Mouse (Mus musculus): ENCODE data around the gene Ptgfrn. TPM values are rescaled to one million over a fixed set of nuclear protein-coding genes. Genes with fewer than 3 reads are reported as not detected.
A peak's percentile ranks its signal among the peaks of the same experiment; 100 is the strongest.

The Ptgfrn gene
- polyA plus RNA-seq, 1 experiment from 2014 or later, result 5.0 TPM

- Histone ChIP-seq H3K9ac (no peak overlapping the region), H3K27ac (no peak overlapping the region), H3K4me2 (no peak overlapping the region), H3K27me3 (no peaks in the 10 kb centered on the region), H3K4me3 (no peak overlapping the region), H3K4me1 (peaks cover 53% of the 10 kb centered on the region), H3K9me3 (no peaks in the 10 kb centered on the region), H3K36me3 (no peaks in the 10 kb centered on the region)
- no peak for ATAC-seq (ENCODE audit: borderline replicate concordance, extremely low read depth, low FRiP score, low TSS enrichment)
- WGBS, result 91% methylated on average over 7 of the region's 7 CpGs
These were observed 8.9 kb downstream of the Ptgfrn start for GRCm38 (mm10) chr3:101101184-101101583.

DNA sequence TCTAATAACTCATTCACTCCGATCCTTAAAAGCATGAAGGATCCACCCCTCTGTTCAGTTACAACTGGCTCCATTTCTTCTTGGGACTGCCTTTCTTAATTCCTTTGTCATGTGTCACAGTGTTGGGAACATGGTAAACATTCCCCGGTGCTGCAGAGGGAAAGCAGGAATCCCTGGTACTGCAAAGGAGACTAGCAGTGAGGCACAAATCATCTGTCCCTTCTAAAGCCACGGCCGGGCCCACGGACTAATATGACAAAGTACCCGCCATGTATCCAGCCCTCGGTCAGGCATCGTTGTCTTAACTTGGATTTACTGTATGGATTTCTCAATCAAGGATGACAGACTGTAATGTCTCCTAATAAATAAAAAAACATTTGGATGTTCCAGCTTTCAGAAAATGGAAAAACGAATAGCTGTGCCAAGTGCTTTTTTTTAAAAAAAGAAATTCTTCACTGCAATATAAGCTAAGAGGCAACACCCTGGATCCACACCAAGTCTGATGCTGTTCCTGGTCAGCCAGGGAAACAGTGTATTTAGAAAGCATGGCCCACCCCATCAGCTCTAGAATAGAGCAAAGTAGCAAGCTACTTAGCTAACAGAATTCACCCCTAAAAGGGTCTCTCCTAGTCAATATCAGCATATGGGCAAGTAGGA lies 10.2 kb downstream of the Ptgfrn start:
- Histone ChIP-seq H3K27me3 (no peaks in the 10 kb centered on the region), H3K27ac (0 out of 2 replicates have a peak overlapping the region, but pooled peaks have one; percentile 25), H3K9me3 (no peaks in the 10 kb centered on the region), H3K4me2 (no peak overlapping the region; the same call in 1 of the 2 replicates), H3K4me1 (peaks cover 44% of the 10 kb centered on the region), H3K4me3 (no peak overlapping the region), H3K9ac (no peak overlapping the region), H3K36me3 (no peaks in the 10 kb centered on the region)
- 28% methylated on average over 9 of the region's 9 CpGs for WGBS
- ATAC-seq (ENCODE audit: borderline replicate concordance, extremely low read depth, low FRiP score, low TSS enrichment), result peak; percentile 64; the same call in 1 of the 2 replicates

GRCm38 (mm10) chr3:101098073-101098472 lies 12.0 kb downstream of the Ptgfrn start:
- no peak overlapping the region for H3K4me3 ChIP-seq
- no peak overlapping the region for H3K4me2 ChIP-seq
- no peaks in the 10 kb centered on the region for H3K36me3 ChIP-seq
- 49% methylated on average over 4 of the region's 4 CpGs for WGBS
- no peaks in the 10 kb centered on the region for H3K9me3 ChIP-seq
- H3K4me1 ChIP-seq, result peaks cover 36% of the 10 kb centered on the region
- ATAC-seq (ENCODE audit: borderline replicate concordance, extremely low read depth, low FRiP score, low TSS enrichment), result no peak; the same call in 1 of the 2 replicates
- no peak overlapping the region for H3K27ac ChIP-seq
- H3K9ac ChIP-seq, result no peak overlapping the region
- no peaks in the 10 kb centered on the region for H3K27me3 ChIP-seq

DNA sequence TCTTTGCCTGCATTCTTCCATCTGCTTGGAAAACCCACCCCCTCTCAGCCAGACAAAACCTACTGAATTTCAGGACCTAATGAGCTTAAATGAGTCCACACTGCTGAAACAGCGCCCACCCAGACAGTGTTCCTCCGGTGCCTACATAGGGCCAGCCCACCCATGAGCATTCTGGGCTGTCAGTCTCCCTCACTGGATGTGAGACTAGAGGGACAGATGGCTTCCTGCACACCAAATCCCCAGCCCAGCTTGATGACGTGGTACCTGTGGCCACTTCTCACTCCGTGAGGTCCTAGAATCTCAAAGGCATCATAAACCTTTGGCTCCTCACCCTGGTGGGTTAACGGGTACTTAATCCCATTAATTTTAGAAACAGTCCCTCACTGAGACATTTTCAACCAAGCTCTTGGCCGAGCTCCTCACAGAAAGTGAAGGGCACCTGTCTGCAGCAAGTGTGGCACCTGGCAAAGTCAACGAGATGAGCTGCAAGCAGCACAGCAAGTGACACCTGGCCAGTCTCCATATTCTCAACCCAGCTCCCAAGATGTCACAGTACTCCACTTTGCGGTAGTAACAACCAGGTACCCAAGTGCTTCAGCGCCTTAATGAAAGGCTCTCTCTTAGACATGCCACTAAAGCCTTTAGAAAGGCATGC lies 12.8 kb downstream of the Ptgfrn start:
- ATAC-seq (ENCODE audit: borderline replicate concordance, extremely low read depth, low FRiP score, low TSS enrichment), result no peak
- no peaks in the 10 kb centered on the region for H3K27me3 ChIP-seq
- no peak overlapping the region for H3K4me3 ChIP-seq
- peaks cover 36% of the 10 kb centered on the region for H3K4me1 ChIP-seq
- no peaks in the 10 kb centered on the region for H3K9me3 ChIP-seq
- H3K27ac ChIP-seq, result no peak overlapping the region
- H3K9ac ChIP-seq, result no peak overlapping the region
- WGBS, result 75% methylated on average over 9 of the region's 9 CpGs
- no peaks in the 10 kb centered on the region for H3K36me3 ChIP-seq
- H3K4me2 ChIP-seq, result no peak overlapping the region

GRCm38 (mm10) chr3:101095761-101096449 lies 14.2 kb downstream of the Ptgfrn start:
- no peak overlapping the region for H3K9ac ChIP-seq
- ATAC-seq (ENCODE audit: borderline replicate concordance, extremely low read depth, low FRiP score, low TSS enrichment), result no peak
- no peak overlapping the region for H3K4me2 ChIP-seq
- peaks cover 36% of the 10 kb centered on the region for H3K4me1 ChIP-seq
- H3K27ac ChIP-seq, result no peak overlapping the region
- WGBS, result 78% methylated on average over 5 of the region's 5 CpGs
- H3K4me3 ChIP-seq, result no peak overlapping the region
- no peaks in the 10 kb centered on the region for H3K27me3 ChIP-seq
- no peaks in the 10 kb centered on the region for H3K9me3 ChIP-seq
- no peaks in the 10 kb centered on the region for H3K36me3 ChIP-seq

DNA sequence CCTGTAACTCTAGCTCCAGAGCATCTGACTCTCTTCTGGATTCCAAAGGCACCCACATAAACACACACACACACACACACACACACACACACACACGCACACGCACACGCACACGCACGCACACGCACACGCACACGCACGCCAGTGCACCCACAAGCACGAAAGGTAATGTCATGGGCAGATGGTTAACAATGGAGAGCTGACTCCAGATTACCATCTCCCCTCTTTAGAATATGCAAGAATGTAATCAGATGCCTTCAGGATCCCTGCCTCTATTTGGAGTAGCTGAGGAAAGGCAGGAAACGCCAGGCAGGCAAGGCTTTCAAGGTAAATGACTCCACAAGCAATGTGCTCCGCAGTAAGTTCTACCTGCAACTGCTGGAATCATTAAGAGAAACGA lies 17.9 kb downstream of the Ptgfrn start:
- no peak overlapping the region for H3K4me2 ChIP-seq
- no peak for ATAC-seq (ENCODE audit: borderline replicate concordance, extremely low read depth, low FRiP score, low TSS enrichment)
- 86% methylated on average over 13 of the region's 13 CpGs for WGBS

DNA sequence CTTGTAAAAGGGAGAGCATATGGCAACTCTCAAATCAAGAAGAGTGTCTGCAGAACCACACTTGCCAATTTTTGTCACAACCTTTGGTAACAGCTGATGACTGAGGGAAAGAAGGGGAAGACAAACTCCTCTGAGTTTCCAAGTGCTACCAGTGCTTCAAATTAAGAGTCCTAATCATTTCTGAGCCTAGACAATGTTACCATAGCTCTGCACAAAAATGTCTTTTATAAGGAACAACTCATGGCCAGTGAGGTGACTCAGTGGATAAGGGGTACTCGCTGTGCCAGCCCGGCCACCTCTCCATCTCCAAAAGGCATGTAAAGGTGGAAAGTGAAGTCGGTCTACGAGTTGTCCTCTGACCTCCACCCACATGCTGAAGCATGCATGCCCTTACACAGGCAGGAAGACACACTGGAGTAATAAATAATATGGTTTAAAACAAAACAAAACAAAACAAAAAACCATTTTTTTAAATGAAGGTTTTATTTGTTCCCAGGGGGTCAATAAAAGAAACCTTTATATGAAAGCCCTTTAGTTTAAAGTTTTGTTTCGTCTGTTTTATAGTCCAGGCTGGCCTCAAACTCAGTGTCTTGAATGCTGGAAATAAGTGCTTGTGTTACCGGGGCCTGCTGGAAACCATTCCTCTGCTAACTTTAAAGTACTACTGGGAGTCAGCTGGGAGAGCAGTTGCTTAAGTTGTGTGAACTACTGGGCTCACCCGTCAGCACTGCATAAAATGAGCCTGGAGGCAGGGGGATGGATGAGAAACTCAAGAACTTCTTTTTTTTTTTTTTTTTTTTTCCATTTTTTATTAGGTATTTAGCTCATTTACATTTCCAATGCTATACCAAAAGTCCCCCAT lies 23.3 kb downstream of the Ptgfrn start:
- no peaks in the 10 kb centered on the region for H3K27me3 ChIP-seq
- H3K36me3 ChIP-seq, result no peaks in the 10 kb centered on the region
- peak; percentile 35; the same call in 1 of the 2 replicates for ATAC-seq (ENCODE audit: borderline replicate concordance, extremely low read depth, low FRiP score, low TSS enrichment)
- no peak overlapping the region for H3K4me3 ChIP-seq
- H3K9ac ChIP-seq, result no peak overlapping the region
- no peak overlapping the region for H3K27ac ChIP-seq
- no peaks in the 10 kb centered on the region for H3K9me3 ChIP-seq
- no peak overlapping the region for H3K4me2 ChIP-seq
- WGBS, result 57% methylated on average over 7 of the region's 7 CpGs
- H3K4me1 ChIP-seq, result peaks cover 12% of the 10 kb centered on the region

More for the DNA sequence above, 17.9 kb downstream of the Ptgfrn start:
- peaks cover 9% of the 10 kb centered on the region; the same call in 1 of the 2 replicates for H3K4me1 ChIP-seq
- H3K9ac ChIP-seq, result no peak overlapping the region
- H3K9me3 ChIP-seq, result no peaks in the 10 kb centered on the region
- no peak overlapping the region for H3K4me3 ChIP-seq
- no peaks in the 10 kb centered on the region for H3K36me3 ChIP-seq
- H3K27ac ChIP-seq, result no peak overlapping the region
- no peaks in the 10 kb centered on the region for H3K27me3 ChIP-seq

- Histone ChIP-seq H3K36me3 (0 out of 2 replicates have a peak, but pooled peaks cover 13% of the 10 kb centered on the region), H3K9me3 (no peaks in the 10 kb centered on the region), H3K4me2 (no peak overlapping the region), H3K4me1 (peaks cover 18% of the 10 kb centered on the region), H3K9ac (no peak overlapping the region), H3K4me3 (no peak overlapping the region), H3K27ac (no peak overlapping the region), H3K27me3 (no peaks in the 10 kb centered on the region)
- 87% methylated on average over 4 of the region's 4 CpGs for WGBS
- ATAC-seq (ENCODE audit: borderline replicate concordance, extremely low read depth, low FRiP score, low TSS enrichment), result no peak
These were observed 29.2 kb downstream of the Ptgfrn start for GRCm38 (mm10) chr3:101080925-101081324.

- WGBS, result 53% methylated on average over 1 of the region's 1 CpGs
- H3K9me3 ChIP-seq, result no peaks in the 10 kb centered on the region
- H3K4me2 ChIP-seq, result no peak overlapping the region
- H3K4me3 ChIP-seq, result no peak overlapping the region
- no peaks in the 10 kb centered on the region for H3K27me3 ChIP-seq
- H3K9ac ChIP-seq, result no peak overlapping the region
- ATAC-seq (ENCODE audit: borderline replicate concordance, extremely low read depth, low FRiP score, low TSS enrichment), result peak; percentile 47
- H3K4me1 ChIP-seq, result peaks cover 27% of the 10 kb centered on the region
- H3K27ac ChIP-seq, result no peak overlapping the region
- 0 out of 2 replicates have a peak, but pooled peaks cover 13% of the 10 kb centered on the region for H3K36me3 ChIP-seq
These were observed 31.7 kb downstream of the Ptgfrn start for GRCm38 (mm10) chr3:101078344-101078743.

GRCm38 (mm10) chr3:101077710-101078100 lies 32.4 kb downstream of the Ptgfrn start:
- 84% methylated on average over 6 of the region's 6 CpGs for WGBS
- ATAC-seq (ENCODE audit: borderline replicate concordance, extremely low read depth, low FRiP score, low TSS enrichment), result no peak
- no peak overlapping the region for H3K27ac ChIP-seq

DNA sequence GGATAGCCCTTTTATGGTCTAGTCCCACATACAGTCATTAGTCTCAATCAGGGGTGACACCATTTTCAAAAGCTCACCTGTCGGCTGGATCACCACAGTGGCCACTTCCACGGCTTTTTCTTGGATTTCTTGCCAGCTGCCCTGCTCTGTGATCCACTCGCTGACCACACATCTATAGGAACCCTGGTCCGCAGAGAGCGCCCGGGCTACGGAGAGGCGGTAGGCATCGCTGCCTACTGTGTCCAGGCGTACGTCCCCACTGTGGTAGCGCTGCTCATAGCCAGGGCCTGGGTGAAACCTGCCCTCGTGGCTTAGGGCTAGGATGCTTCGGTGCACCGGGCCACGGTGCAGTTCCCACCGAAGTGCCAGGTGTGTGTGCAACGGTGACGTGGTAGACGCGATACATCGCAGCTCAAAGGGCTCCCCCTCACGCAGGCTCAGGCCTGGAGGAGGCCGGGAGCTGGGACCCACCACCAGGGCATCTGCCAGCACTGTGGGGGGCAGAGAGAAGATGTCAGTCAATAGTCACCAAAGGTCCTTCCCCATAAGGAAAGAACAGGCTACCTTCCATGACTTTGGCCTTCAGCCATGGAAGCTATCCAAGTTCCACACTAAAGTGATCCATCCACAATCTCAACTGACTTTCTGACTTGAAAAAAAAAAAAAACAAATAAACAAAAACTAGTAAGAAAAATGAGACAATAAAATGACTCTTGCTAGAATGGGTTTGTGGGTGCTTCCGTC lies 32.9 kb downstream of the Ptgfrn start:
- Histone ChIP-seq H3K4me1 (peaks cover 34% of the 10 kb centered on the region), H3K4me3 (no peak overlapping the region), H3K9ac (no peak overlapping the region), H3K27ac (no peak overlapping the region), H3K9me3 (no peaks in the 10 kb centered on the region), H3K4me2 (no peak overlapping the region), H3K36me3 (0 out of 2 replicates have a peak, but pooled peaks cover 13% of the 10 kb centered on the region), H3K27me3 (no peaks in the 10 kb centered on the region)
- 94% methylated on average over 25 of the region's 25 CpGs for WGBS
- no peak for ATAC-seq (ENCODE audit: borderline replicate concordance, extremely low read depth, low FRiP score, low TSS enrichment)

More at GRCm38 (mm10) chr3:101077710-101078100, 32.4 kb downstream of the Ptgfrn start:
- no peak overlapping the region for H3K4me2 ChIP-seq
- no peaks in the 10 kb centered on the region for H3K27me3 ChIP-seq
- H3K4me1 ChIP-seq, result peaks cover 33% of the 10 kb centered on the region
- no peaks in the 10 kb centered on the region for H3K9me3 ChIP-seq
- H3K36me3 ChIP-seq, result 0 out of 2 replicates have a peak, but pooled peaks cover 13% of the 10 kb centered on the region
- no peak overlapping the region for H3K9ac ChIP-seq
- no peak overlapping the region for H3K4me3 ChIP-seq

Data from lung, embryonic 15.5 days (tissue).